In genomic region chr4:118179467-118180300, GRCm38 (mm10) we compare ENCODE assay signal across 8 mouse cellular contexts. TPM values are rescaled to one million over a fixed set of nuclear protein-coding genes. Genes with fewer than 3 reads are reported as not detected.
DNase-seq lines count a peak whose midpoint lies in the region; ATAC-seq lines count a peak whose summit lies in the region.

Gene Kdm4a, minus strand, starts transcription at chr4:118180043.

- no peaks in the 10 kb centered on the region for H3K9me3 ChIP-seq in hindbrain, embryonic 12.5 days (replicated peaks)

- H3K36me3 ChIP-seq in hindbrain, embryonic 12.5 days = peaks cover 27% of the 10 kb centered on the region

- H3K4me1 ChIP-seq in hindbrain, embryonic 12.5 days = peaks cover 16% of the 10 kb centered on the region

- peak; percentile 99 for DNase-seq in NIH3T3 (ENCODE audit: low read depth)
- peak; percentile 94 to 97 for DNase-seq in cerebellum, postnatal 10 days
- DNase-seq in frontal cortex, postnatal 10 days (ENCODE audit: low spot score in 2 of 2) = peak; percentile 91 to 94
- peak; percentile 94 to 97 for DNase-seq in layer of hippocampus, postnatal 14 days (ENCODE audit: low spot score in 2 of 2)
- DNase-seq in lung, postnatal 14 days = peak; percentile 90
- peak; percentile 91 for DNase-seq in retina, adult 2 months (ENCODE audit: low read depth, low spot score)
- DNase-seq in thymus, postnatal 36 days = peak; percentile 90 to 94

- H3K27ac ChIP-seq in hindbrain, embryonic 12.5 days = peak within 1 kb of the TSS; percentile 94

- 1% methylated on average over 38 of the region's 38 CpGs for WGBS in hindbrain, embryonic 12.5 days

- H3K4me3 ChIP-seq in hindbrain, embryonic 12.5 days = peak within 1 kb of the TSS; percentile 76

- H3K4me2 ChIP-seq in hindbrain, embryonic 12.5 days (replicated peaks) = peak within 1 kb of the TSS; percentile 66

- peak; percentile 100 for ATAC-seq in hindbrain, embryonic 12.5 days (ENCODE audit: low FRiP score)

- H3K27me3 ChIP-seq in hindbrain, embryonic 12.5 days = no peaks in the 10 kb centered on the region

- H3K9ac ChIP-seq in hindbrain, embryonic 12.5 days = peak within 1 kb of the TSS; percentile 83

RNA-seq across cellular contexts. Expression of gene Kdm4a, which starts in this region (rescaled TPM):
- 60.7 and 67.2 TPM in 2 replicates for polyA plus RNA-seq in hindbrain, embryonic 12.5 days (2016; fragmentation: Nextera tagmentation; extraction: Ambion mirVana)
- total RNA-seq in layer of hippocampus, postnatal 14 days (2021) = 10 to 100 TPM; 52.6 to 55.7 TPM

Comparison
In these comparisons a context has a peak if more than half of its experiments do, and no peak if none do; other contexts are left out.
1. Peak in every context shown above with its lines: DNase-seq, ATAC-seq, H3K4me3 ChIP-seq and H3K27ac ChIP-seq.